Mouse (Mus musculus) brain, adult 10 weeks (tissue): ENCODE measurements around the gene Cphx2. TPM values are rescaled to one million over a fixed set of nuclear protein-coding genes. Genes with fewer than 3 reads are reported as not detected.

ENCODE experiments used
- polyA plus RNA-seq: library from polyadenylated mRNA; stranded (reverse); fragments of 350-450 nt; fragmentation: Illumina TruSeq; extraction: RNeasy Lipid Tissue Mini Kit (QIAGEN cat#74804); gene quantifications from one replicate; pipeline ENCODE4 v1.2.3, GENCODE M21; 2015; ENCODE audit warnings: low read depth, low replicate concordance

Gene Cphx2
- polyA plus RNA-seq = not detected

DNA sequence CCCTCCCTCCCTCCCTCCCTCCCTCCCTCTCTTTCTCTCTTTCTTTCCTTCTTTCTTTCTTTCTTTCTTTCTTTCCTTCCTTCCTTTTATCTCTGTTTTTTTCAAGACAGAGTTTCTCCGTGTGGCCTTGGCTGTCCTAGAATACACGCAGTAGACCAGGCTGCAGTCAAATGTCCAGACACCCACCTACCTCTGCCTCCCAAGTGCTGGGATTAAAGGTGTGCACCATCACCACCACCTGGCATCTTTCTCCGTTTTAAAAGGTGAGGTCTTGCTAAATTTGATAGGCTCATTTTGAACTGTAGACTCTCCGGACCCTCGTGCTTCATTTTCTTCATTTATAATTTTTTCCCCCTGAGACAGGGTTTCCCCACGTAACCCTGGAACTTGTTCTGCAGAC, at the start of gene Cphx2:
TSS of gene Cphx2 (plus strand) at position 301 of the 400 bp plus-strand sequence.

DNA sequence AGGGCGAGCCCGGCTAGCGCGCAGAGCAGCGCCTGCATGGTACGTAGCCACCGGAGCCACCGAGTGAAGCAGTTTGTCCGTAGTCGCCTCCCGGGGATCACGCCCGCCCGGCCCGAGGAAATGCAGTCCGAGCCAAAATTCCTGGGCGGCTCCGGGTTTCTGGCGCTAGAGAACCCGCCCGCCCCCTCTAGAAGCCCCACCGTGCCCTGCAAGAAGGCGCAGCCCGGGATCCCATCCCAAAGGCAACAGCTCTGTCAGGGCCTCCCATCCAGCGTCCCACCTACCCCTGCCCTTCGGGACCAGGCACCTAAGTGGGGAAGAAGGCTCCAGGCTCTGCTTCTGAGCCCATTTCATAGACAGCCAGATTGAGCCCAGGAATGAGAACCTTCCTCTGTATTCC, 38.7 kb upstream of the Cphx2 start, which contains the start of gene Gm9780:
TSS of gene Gm9780 (minus strand) at position 101 of the 400 bp plus-strand sequence.

DNA sequence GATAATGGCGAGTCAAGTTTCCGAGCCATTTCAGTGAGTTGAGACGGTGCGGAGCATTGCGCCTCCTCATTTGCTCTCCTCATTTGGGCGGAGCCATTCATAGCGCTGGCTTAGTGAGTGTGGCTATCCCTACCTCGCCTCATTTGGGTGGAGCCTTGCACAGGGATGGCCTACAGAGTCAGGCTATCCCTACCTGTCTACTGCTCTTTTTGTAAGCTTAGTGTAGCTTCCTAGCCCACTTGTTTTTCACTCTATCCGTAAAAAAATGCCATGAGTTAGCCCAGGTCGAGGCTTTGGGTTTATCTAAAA, 14.0 kb upstream of the Cphx2 start, which contains the start of gene Tmem254c:
TSS of gene Tmem254c (minus strand) at position 31 of the 309 bp plus-strand sequence.

DNA sequence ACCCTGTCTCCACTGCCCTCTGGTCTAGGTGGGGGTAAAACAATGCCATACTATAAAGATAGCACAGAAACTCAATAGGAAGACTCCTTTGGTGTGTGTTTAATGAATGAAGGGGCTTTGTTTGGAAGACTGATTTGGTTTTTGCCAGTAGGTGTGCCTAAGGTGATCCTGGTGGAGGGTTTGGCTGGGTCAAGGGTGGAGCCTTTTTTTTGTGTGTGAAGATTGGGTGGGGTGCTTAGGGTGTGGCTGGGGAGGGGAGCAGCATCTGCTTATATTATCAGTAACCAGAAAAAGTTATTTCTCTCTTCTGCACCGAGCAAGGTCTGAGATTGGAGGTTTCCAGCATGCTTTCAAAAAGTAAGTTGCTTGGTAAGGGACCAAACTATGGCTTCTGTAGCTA, 681 bp downstream of the Cphx2 start, which contains the start of gene Cphx3:
TSS of gene Cphx3 (plus strand) at position 301 of the 400 bp plus-strand sequence.

DNA sequence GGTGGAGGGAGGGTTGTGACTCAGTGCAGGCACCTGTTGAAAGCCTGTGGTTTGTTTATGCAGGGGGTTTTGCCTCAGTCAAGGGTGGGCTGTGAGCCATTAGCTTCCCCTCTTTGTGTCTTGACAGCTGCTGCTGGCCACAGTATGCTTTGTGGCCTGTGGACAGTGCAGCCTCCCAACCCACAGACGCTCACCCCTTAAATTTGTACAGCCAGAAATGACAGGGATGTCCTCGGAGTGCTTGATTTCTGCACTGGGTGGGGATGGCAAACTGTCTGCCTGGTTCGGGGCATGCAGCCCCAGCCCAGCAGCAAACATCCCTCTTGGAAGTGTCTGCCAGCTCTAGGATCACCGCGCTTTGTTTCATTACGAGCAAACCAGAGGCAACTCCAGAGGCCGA, 36.8 kb downstream of the Cphx2 start, which contains the start of gene Duxbl2:
TSS of gene Duxbl2 (plus strand) at position 200 of the 400 bp plus-strand sequence.

Other genes starting within 250 kb of the Cphx2 start
- gene Anxa11, start 239.4 kb upstream of the Cphx2 start, polyA plus RNA-seq = 43.3 TPM
- 3.0 TPM for gene Plac9a, start 178.4 kb upstream of the Cphx2 start, polyA plus RNA-seq
- 16.8 TPM for gene Tmem254a, start 153.8 kb upstream of the Cphx2 start, polyA plus RNA-seq
- gene Cphx1, start 143.2 kb upstream of the Cphx2 start, polyA plus RNA-seq = not detected
- 1.3 TPM for gene Duxbl1, start 102.9 kb upstream of the Cphx2 start, polyA plus RNA-seq
- gene Gm9780, start 38.8 kb upstream of the Cphx2 start, polyA plus RNA-seq = 24.5 TPM
- 17.4 TPM for gene Tmem254c, start 14.2 kb upstream of the Cphx2 start, polyA plus RNA-seq
- not detected for gene Cphx3, start 781 bp downstream of the Cphx2 start, polyA plus RNA-seq
- not detected for gene Duxbl2, start 36.8 kb downstream of the Cphx2 start, polyA plus RNA-seq
- gene Plac9b, start 101.0 kb downstream of the Cphx2 start, polyA plus RNA-seq = 25.5 TPM
- 59.6 TPM for gene Tmem254b, start 125.5 kb downstream of the Cphx2 start, polyA plus RNA-seq
- 1.1 TPM for gene Duxbl3, start 176.4 kb downstream of the Cphx2 start, polyA plus RNA-seq